Mouse (Mus musculus) heart, embryonic 14.5 days (tissue): ENCODE measurements around the gene Tesk1. TPM values are rescaled to one million over a fixed set of nuclear protein-coding genes. Genes with fewer than 3 reads are reported as not detected.

Experiments
- ATAC-seq: fragments of 200-750 bp; cut with Nextera tagmentation; 2 replicates; pipeline ENCODE4 v1.8.0; 2017; ENCODE audit warnings: low read depth, moderate TSS enrichment; ENCODE audit not compliant: insufficient number of reproducible peaks, insufficient read depth, low FRiP score
- H3K27ac ChIP-seq, 2 experiments: fragments of 200-500 bp in 1 of 2; fragments of 300-500 bp in 1 of 2; sonication (generic) in 1 of 2; replicated peaks in 1 of 2; 2 replicates each; pipeline ENCODE4 v1.5.1; 2012 to 2014; ENCODE audit warnings: low read depth in 2 of 2, low read length in 2 of 2, control low read depth in 1 of 2, mild to moderate bottlenecking in 1 of 2, mixed read lengths in 1 of 2; ENCODE audit not compliant: control insufficient read depth in 1 of 2, insufficient read depth in 1 of 2
- H3K27me3 ChIP-seq: fragments of 300-500 bp; sonication (generic); 2 replicates; pipeline ENCODE4 v1.6.1; 2014; ENCODE audit warnings: mild to moderate bottlenecking, low read length, control low read depth; ENCODE audit not compliant: control insufficient read depth, insufficient read depth
- H3K36me3 ChIP-seq: fragments of 300-500 bp; sonication (generic); 2 replicates; pipeline ENCODE4 v1.6.1; 2014; ENCODE audit warnings: mild to moderate bottlenecking, control low read depth, low read length, mixed read lengths; ENCODE audit not compliant: control insufficient read depth, insufficient read depth
- H3K4me1 ChIP-seq, 2 experiments: fragments of 200-500 bp in 1 of 2; fragments of 300-500 bp in 1 of 2; sonication (generic) in 1 of 2; 2 replicates each; pipeline ENCODE4 v1.6.1; 2012 to 2014; ENCODE audit warnings: low read length in 2 of 2, control low read depth in 1 of 2, mixed read lengths in 1 of 2; ENCODE audit not compliant: control insufficient read depth in 2 of 2, insufficient read depth in 2 of 2
- H3K4me2 ChIP-seq: fragments of 300-500 bp; sonication (generic); 2 replicates; pipeline ENCODE4 v1.6.1; 2014; ENCODE audit warnings: mild to moderate bottlenecking, low read length
- H3K4me3 ChIP-seq, 2 experiments: fragments of 200-500 bp in 1 of 2; fragments of 300-500 bp in 1 of 2; sonication (generic) in 1 of 2; 2 replicates each; pipeline ENCODE4 v1.5.1; 2012 to 2014; ENCODE audit warnings: low read length in 2 of 2, mild to moderate bottlenecking in 2 of 2, control low read depth in 1 of 2, low read depth in 1 of 2, moderate library complexity in 1 of 2; ENCODE audit not compliant: control insufficient read depth in 1 of 2, insufficient read depth in 1 of 2
- H3K9ac ChIP-seq: fragments of 300-500 bp; sonication (generic); 2 replicates; pipeline ENCODE4 v1.6.1; 2014; ENCODE audit warnings: mild to moderate bottlenecking, low read length
- H3K9me3 ChIP-seq: fragments of 300-500 bp; sonication (generic); 2 replicates; pipeline ENCODE4 v1.6.1; 2016; ENCODE audit warnings: low read length, control low read depth; ENCODE audit not compliant: control insufficient read depth
- WGBS: fragments of 180-500 bp; shearing (Covaris S2); extraction: QIAGEN DNeasy Blood & Tissue Kit; methylation state at CpG from one replicate; pipeline ENCODE4 v1.1.7; 2014; 5-methylcytosine and 5-hydroxymethylcytosine counted together
- polyA plus RNA-seq: library from polyadenylated mRNA; unstranded; fragments of >200 nt; fragmentation: Nextera tagmentation; extraction: Ambion mirVana; gene quantifications from 2 replicates; pipeline ENCODE4 v1.2.1, GENCODE M21; 2014

Gene Tesk1
- polyA plus RNA-seq, 1 experiment from 2014 or later = 9.4 TPM

DNA sequence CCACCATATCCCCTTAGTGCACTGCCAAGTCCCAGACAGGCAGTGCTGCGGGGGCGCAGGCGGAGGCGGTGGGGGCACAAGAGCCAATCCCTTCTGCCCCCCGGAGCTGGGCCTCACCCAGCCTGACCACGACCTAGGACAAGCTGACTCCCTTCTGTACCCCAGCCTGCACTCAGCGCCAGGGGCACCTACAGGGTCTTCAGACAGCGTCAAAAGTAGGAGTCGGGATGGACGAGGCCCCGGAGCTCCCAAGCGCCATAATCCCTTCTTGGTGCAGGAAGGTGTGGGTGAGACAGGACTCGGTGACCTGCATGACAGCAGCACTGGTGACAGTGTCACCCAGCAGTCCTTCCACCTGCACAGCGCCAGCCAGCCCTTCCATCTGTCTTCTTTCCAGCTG, 27.0 kb upstream of the Tesk1 start:
- Histone ChIP-seq H3K4me3 (no peak overlapping the region), H3K27ac (no peak overlapping the region), H3K9ac (no peak overlapping the region), H3K4me2 (no peak overlapping the region), H3K9me3 (no peaks in the 10 kb centered on the region), H3K27me3 (no peaks in the 10 kb centered on the region), H3K36me3 (peaks cover 39% of the 10 kb centered on the region), H3K4me1 (peaks cover 8 to 19% of the 10 kb centered on the region in 2 experiments; a peak in 3 of 4 replicates)
- no peak for ATAC-seq
- WGBS = 89% methylated on average over 14 of the region's 14 CpGs

DNA sequence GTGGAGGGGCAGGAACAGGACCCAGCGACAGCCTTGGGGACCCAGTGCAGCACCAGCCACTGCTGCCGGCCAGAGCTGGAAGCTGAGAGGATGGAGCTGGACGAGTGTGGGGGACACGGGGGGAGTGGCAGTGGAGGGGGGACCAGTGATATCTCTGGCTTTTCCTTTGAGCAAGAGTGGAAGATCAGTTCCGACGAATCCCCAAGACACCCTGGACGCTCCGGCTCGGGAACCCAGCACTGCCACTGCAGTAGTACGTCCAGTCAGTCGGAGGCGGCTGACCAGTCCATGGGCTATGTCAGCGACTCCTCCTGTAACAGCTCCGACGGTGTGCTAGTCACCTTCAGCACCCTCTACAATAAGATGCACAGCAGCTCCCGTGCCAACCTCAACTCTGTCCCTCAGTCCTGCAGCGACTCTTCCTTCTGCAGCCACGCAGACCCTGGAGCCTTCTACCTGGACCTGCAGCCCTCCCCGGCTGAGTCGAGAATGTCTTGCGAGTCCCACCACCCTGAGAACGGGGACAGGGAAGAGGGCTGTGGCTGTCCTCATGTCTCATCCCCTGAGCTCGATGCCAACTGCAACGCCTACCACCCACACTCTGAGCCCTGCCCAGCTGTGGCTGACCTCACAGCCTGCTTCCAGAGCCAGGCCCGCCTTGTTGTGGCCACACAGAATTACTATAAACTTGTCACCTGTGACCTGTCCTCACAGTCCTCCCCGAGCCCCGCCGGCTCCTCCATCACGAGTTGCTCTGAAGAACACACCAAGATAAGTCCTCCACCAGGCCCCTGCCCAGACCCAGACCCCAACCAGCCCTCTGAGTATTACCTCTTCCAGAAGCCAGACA, 26.3 kb upstream of the Tesk1 start:
- no peaks in the 10 kb centered on the region for H3K9me3 ChIP-seq
- ATAC-seq = no peak
- H3K4me1 ChIP-seq = peaks cover 8 to 24% of the 10 kb centered on the region in 2 experiments; a peak in 3 of 4 replicates
- no peak overlapping the region for H3K4me2 ChIP-seq
- H3K4me3 ChIP-seq = no peak overlapping the region
- H3K27me3 ChIP-seq = no peaks in the 10 kb centered on the region
- 83% methylated on average over 29 of the region's 29 CpGs for WGBS
- H3K36me3 ChIP-seq = peaks cover 39% of the 10 kb centered on the region
- no peak overlapping the region for H3K27ac ChIP-seq
- H3K9ac ChIP-seq = no peak overlapping the region

DNA sequence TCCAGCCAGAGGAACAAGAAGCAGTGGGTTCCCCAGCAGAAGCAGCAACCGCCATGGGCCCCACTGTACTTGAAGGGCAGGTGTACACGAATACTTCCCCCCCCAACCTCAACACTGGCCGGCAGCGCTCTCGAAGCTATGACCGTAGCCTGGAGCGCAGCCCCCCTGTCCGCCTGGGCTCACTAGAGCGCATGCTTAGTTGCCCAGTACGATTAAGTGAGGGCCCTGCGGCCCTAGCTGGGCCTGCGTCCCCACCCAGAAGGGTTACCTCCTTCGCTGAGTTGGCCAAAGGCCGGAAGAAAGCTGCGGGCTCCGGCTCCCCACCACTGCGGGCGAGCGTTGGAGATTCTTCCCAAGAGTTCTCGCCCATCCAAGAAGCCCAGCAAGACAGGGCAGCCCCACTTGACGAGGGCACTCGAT, 25.7 kb upstream of the Tesk1 start:
- 94% methylated on average over 22 of the region's 22 CpGs for WGBS
- no peak overlapping the region for H3K27ac ChIP-seq
- H3K27me3 ChIP-seq = no peaks in the 10 kb centered on the region
- H3K4me2 ChIP-seq = no peak overlapping the region
- no peak overlapping the region for H3K9ac ChIP-seq
- peaks cover 8 to 24% of the 10 kb centered on the region in 2 experiments; a peak in 3 of 4 replicates for H3K4me1 ChIP-seq
- H3K4me3 ChIP-seq = no peak overlapping the region
- peaks cover 39% of the 10 kb centered on the region for H3K36me3 ChIP-seq
- no peaks in the 10 kb centered on the region for H3K9me3 ChIP-seq
- ATAC-seq = no peak

DNA sequence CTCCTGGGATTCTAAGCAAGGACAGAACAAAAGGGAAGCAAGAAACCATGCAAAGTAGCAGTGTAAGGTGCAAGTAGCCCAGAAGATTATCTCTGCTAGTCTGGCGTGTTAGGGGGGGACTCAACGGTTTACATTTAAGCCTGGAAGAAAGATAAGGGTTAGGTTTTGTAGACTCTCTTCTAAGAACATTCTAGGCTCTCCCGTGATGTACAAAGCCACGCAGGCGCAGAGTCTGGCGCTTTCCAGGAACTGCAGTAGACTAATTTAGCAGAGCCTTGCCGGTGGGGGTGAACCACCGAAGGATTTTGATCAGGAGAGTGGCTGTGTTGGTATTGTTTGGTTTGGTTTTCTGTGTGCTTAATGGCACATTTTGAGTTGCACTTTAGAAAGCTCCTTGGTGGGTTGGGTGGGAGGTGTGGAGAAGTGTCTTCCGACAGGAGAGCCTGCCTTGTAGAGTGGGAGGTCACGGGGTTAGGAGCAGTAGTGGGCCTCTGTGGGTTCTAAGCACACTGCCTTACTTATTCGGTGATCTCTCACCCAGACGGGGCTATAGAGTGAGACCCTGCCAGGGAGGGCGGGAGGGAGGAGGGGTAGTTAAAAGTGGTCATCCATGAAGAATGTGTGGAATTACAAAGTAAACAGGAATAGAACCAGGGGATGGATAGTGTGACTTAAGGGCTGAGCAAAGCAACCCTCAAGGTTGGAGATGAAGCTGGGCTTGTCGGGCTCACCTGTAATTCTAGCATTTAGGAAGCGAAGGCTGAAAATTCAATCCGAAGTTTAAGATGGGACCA, 24.3 kb upstream of the Tesk1 start:
- Histone ChIP-seq H3K36me3 (peaks cover 51% of the 10 kb centered on the region), H3K4me2 (no peak overlapping the region), H3K9ac (no peak overlapping the region; the same call in 1 of the 2 replicates), H3K27ac (peak overlapping the region; percentile 41 to 49; a peak in 2 of 4 replicates), H3K4me1 (peaks cover 8 to 24% of the 10 kb centered on the region in 2 experiments; a peak in 3 of 4 replicates), H3K4me3 (no peak overlapping the region), H3K27me3 (no peaks in the 10 kb centered on the region), H3K9me3 (no peaks in the 10 kb centered on the region)
- 59% methylated on average over 16 of the region's 16 CpGs for WGBS
- ATAC-seq = no peak

DNA sequence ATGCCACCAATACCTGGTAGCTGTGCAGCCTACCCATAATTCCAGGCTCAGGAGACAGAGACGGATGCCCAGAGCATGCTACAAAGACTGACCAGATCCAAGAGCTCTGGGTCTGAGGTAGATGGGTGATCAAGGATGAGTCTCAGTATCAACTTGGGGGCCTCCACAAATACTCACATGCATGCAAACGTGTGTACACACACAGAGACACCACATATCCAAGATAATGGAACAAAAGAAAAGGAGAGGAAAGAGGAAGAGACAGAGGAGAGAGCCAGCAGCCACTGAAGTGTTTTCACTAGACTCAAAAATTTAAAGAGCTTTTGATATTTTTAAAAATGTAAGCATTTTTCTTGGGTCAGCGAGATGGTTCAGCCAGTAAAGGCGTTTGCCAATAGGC, 23.3 kb upstream of the Tesk1 start:
- Histone ChIP-seq H3K36me3 (peaks cover 61% of the 10 kb centered on the region), H3K9me3 (no peaks in the 10 kb centered on the region), H3K9ac (no peak overlapping the region), H3K27ac (no peak overlapping the region), H3K27me3 (no peaks in the 10 kb centered on the region), H3K4me3 (no peak overlapping the region), H3K4me1 (peaks cover 6 to 24% of the 10 kb centered on the region in 2 experiments; a peak in 3 of 4 replicates), H3K4me2 (no peak overlapping the region)
- WGBS = 76% methylated on average over 4 of the region's 4 CpGs
- no peak for ATAC-seq

DNA sequence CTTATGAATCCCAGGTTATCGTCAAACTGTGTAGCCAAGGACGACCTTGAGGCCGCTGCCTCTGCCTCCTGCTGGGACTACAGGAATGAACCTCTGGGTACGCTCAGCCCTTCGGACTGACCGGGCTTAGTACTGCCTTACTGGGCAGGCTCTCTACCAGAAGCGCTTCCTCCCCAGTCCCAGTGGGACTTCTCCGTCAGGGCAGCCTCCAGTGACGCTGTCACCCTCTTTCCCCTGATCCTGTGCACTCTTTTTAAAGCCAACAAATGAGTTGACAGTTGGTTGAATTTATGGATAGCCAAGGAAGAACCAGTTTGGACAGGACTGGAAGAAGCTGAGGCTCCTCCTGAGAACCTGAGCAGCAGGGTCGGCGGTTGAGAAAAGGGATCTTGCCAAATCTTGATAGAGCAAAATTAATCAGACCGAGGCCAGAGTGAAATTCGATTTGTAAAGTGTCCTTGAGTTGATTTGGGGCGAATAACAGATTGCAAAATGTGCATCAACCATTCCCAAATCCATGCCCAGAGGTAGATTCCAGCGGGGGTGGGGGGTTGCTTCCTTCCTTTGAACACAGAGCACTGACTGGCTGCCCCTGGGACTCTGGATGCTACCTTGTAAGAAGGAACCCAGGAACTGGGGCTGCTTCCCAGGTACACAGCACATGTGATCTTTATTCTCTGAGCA, 22.6 kb upstream of the Tesk1 start:
- H3K36me3 ChIP-seq = peaks cover 68% of the 10 kb centered on the region
- no peaks in the 10 kb centered on the region for H3K27me3 ChIP-seq
- no peak overlapping the region for H3K9ac ChIP-seq
- H3K4me1 ChIP-seq = peaks cover 6 to 24% of the 10 kb centered on the region in 2 experiments; a peak in 3 of 4 replicates
- H3K9me3 ChIP-seq = no peaks in the 10 kb centered on the region
- WGBS = 49% methylated on average over 15 of the region's 15 CpGs
- H3K4me2 ChIP-seq = no peak overlapping the region
- no peak overlapping the region for H3K27ac ChIP-seq
- H3K4me3 ChIP-seq = no peak overlapping the region
- no peak for ATAC-seq

DNA sequence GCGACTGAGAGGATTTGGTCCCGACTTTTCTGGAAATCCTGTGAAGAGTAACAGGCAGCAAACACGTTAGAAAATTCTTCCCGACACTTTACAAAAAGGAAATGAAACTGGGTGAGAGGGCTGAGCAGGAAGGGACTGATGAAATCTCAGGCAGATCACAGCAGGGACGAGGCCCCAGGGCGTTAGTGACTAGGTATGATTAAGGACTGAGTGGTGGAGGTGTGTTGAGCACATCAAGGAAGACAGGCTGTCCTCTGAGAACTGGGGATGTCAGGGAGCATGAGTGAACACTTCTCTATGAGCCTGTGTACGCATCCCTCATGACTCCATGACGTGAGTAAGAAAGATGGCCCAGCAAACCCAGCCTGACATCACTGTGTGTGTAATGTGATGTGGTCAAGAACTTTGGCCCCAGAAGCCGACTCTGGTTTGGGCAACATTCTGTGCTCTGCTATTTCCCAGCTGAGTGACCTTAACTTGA, 21.9 kb upstream of the Tesk1 start:
- Histone ChIP-seq H3K27me3 (no peaks in the 10 kb centered on the region), H3K9ac (no peak overlapping the region), H3K36me3 (peaks cover 69% of the 10 kb centered on the region), H3K4me3 (no peak overlapping the region), H3K9me3 (no peaks in the 10 kb centered on the region), H3K4me1 (peaks cover 6 to 24% of the 10 kb centered on the region in 2 experiments; a peak in 3 of 4 replicates), H3K4me2 (no peak overlapping the region), H3K27ac (0 out of 4 replicates have a peak overlapping the region, but pooled peaks of 1 of the 2 experiments have one; percentile 1)
- WGBS = 62% methylated on average over 9 of the region's 9 CpGs
- ATAC-seq = no peak
